Mouse (Mus musculus): ENCODE data around the gene Hvcn1. TPM values are rescaled to one million over a fixed set of nuclear protein-coding genes. Genes with fewer than 3 reads are reported as not detected.
"Not testable (repeated sequence)": the region's sequence is repeated elsewhere in the genome, so short reads cannot be mapped to it uniquely, and the experiment has no call there.

Gene Hvcn1
- polyA plus RNA-seq, 1 experiment from 2014 or later, result 6.1 TPM

GRCm38 (mm10) chr5:122210890-122211289 is 4.3 kb downstream of the Hvcn1 start:
- Histone ChIP-seq H3K27me3 (ENCODE audit: control insufficient read depth, insufficient read depth, low read length) (no peaks in the 10 kb centered on the region), H3K4me1 (replicated peaks; ENCODE audit: control insufficient read depth, insufficient read depth, low read length) (peaks cover 4% of the 10 kb centered on the region; the same call in 1 of the 2 replicates), H3K4me2 (replicated peaks; ENCODE audit: low read depth, low read length) (no peak overlapping the region), H3K9me3 (ENCODE audit: control insufficient read depth, low read length) (no peaks in the 10 kb centered on the region), H3K4me3 (ENCODE audit: low read depth, low read length) (no peak overlapping the region), H3K9ac (ENCODE audit: low read depth, low read length) (no peak overlapping the region), H3K36me3 (ENCODE audit: control insufficient read depth, insufficient read depth, low read length) (no peaks in the 10 kb centered on the region), H3K27ac (ENCODE audit: low read depth, low read length) (no peak overlapping the region)
- 88% methylated on average over 8 of the region's 8 CpGs for WGBS
- ATAC-seq (ENCODE audit: low FRiP score), result no peak
- DNase-seq (ENCODE audit: low spot score), result no peak

- Histone ChIP-seq H3K36me3 (ENCODE audit: control insufficient read depth, insufficient read depth, low read length) (no peaks in the 10 kb centered on the region), H3K27me3 (ENCODE audit: control insufficient read depth, insufficient read depth, low read length) (no peaks in the 10 kb centered on the region), H3K9ac (ENCODE audit: low read depth, low read length) (no peak overlapping the region), H3K4me2 (replicated peaks; ENCODE audit: low read depth, low read length) (no peak overlapping the region), H3K9me3 (ENCODE audit: control insufficient read depth, low read length) (no peaks in the 10 kb centered on the region), H3K4me3 (ENCODE audit: low read depth, low read length) (no peak overlapping the region), H3K27ac (ENCODE audit: low read depth, low read length) (no peak overlapping the region), H3K4me1 (replicated peaks; ENCODE audit: control insufficient read depth, insufficient read depth, low read length) (peaks cover 4% of the 10 kb centered on the region; the same call in 1 of the 2 replicates)
- ATAC-seq (ENCODE audit: low FRiP score), result no peak
- DNase-seq (ENCODE audit: low spot score), result no peak
- 85% methylated on average over 8 of the region's 8 CpGs for WGBS
Observed at GRCm38 (mm10) chr5:122212125-122212524, 5.5 kb downstream of the Hvcn1 start.

- H3K9ac ChIP-seq (ENCODE audit: low read depth, low read length); H3K4me2 ChIP-seq (replicated peaks; ENCODE audit: low read depth, low read length); H3K36me3 ChIP-seq (ENCODE audit: control insufficient read depth, insufficient read depth, low read length); H3K27ac ChIP-seq (ENCODE audit: low read depth, low read length); H3K4me1 ChIP-seq (replicated peaks; ENCODE audit: control insufficient read depth, insufficient read depth, low read length); ATAC-seq (ENCODE audit: low FRiP score); DNase-seq (ENCODE audit: low spot score); H3K9me3 ChIP-seq (ENCODE audit: control insufficient read depth, low read length); H3K27me3 ChIP-seq (ENCODE audit: control insufficient read depth, insufficient read depth, low read length); H3K4me3 ChIP-seq (ENCODE audit: low read depth, low read length): not testable (repeated sequence)
- WGBS, result 94% methylated on average over 1 of the region's 1 CpGs
Observed at GRCm38 (mm10) chr5:122212820-122213219, 6.2 kb downstream of the Hvcn1 start.

GRCm38 (mm10) chr5:122213861-122214260 is 7.3 kb downstream of the Hvcn1 start:
- 91% methylated on average over 6 of the region's 6 CpGs for WGBS
- Histone ChIP-seq H3K27ac (ENCODE audit: low read depth, low read length) (no peak overlapping the region), H3K4me2 (replicated peaks; ENCODE audit: low read depth, low read length) (no peak overlapping the region)

GRCm38 (mm10) chr5:122217636-122218035 is 11.0 kb downstream of the Hvcn1 start:
- 89% methylated on average over 6 of the region's 6 CpGs for WGBS
- no peak for ATAC-seq (ENCODE audit: low FRiP score)
- no peaks in the 10 kb centered on the region for H3K36me3 ChIP-seq (ENCODE audit: control insufficient read depth, insufficient read depth, low read length)
- no peak overlapping the region for H3K9ac ChIP-seq (ENCODE audit: low read depth, low read length)
- H3K27me3 ChIP-seq (ENCODE audit: control insufficient read depth, insufficient read depth, low read length), result no peaks in the 10 kb centered on the region
- DNase-seq (ENCODE audit: low spot score), result no peak
- H3K4me1 ChIP-seq (replicated peaks; ENCODE audit: control insufficient read depth, insufficient read depth, low read length), result no peaks in the 10 kb centered on the region
- H3K4me2 ChIP-seq (replicated peaks; ENCODE audit: low read depth, low read length), result no peak overlapping the region
- H3K27ac ChIP-seq (ENCODE audit: low read depth, low read length), result no peak overlapping the region
- no peaks in the 10 kb centered on the region for H3K9me3 ChIP-seq (ENCODE audit: control insufficient read depth, low read length)
- no peak overlapping the region for H3K4me3 ChIP-seq (ENCODE audit: low read depth, low read length)

More at GRCm38 (mm10) chr5:122213861-122214260, 7.3 kb downstream of the Hvcn1 start:
- no peak for DNase-seq (ENCODE audit: low spot score)
- Histone ChIP-seq H3K9me3 (ENCODE audit: control insufficient read depth, low read length) (no peaks in the 10 kb centered on the region), H3K9ac (ENCODE audit: low read depth, low read length) (no peak overlapping the region), H3K4me1 (replicated peaks; ENCODE audit: control insufficient read depth, insufficient read depth, low read length) (peaks cover 4% of the 10 kb centered on the region; the same call in 1 of the 2 replicates), H3K36me3 (ENCODE audit: control insufficient read depth, insufficient read depth, low read length) (no peaks in the 10 kb centered on the region), H3K27me3 (ENCODE audit: control insufficient read depth, insufficient read depth, low read length) (no peaks in the 10 kb centered on the region), H3K4me3 (ENCODE audit: low read depth, low read length) (no peak overlapping the region)
- ATAC-seq (ENCODE audit: low FRiP score), result no peak

GRCm38 (mm10) chr5:122218109-122218905 is 11.7 kb downstream of the Hvcn1 start:
- no peak for DNase-seq (ENCODE audit: low spot score)
- H3K4me2 ChIP-seq (replicated peaks; ENCODE audit: low read depth, low read length), result no peak overlapping the region

GRCm38 (mm10) chr5:122218928-122219327 is 12.3 kb downstream of the Hvcn1 start:
- ATAC-seq (ENCODE audit: low FRiP score) (no peak), DNase-seq (ENCODE audit: low spot score) (no peak)
- H3K27ac ChIP-seq (ENCODE audit: low read depth, low read length), result no peak overlapping the region
- 85% methylated on average over 7 of the region's 7 CpGs for WGBS
- H3K36me3 ChIP-seq (ENCODE audit: control insufficient read depth, insufficient read depth, low read length), result no peaks in the 10 kb centered on the region
- H3K9ac ChIP-seq (ENCODE audit: low read depth, low read length), result no peak overlapping the region
- H3K27me3 ChIP-seq (ENCODE audit: control insufficient read depth, insufficient read depth, low read length), result no peaks in the 10 kb centered on the region
- H3K9me3 ChIP-seq (ENCODE audit: control insufficient read depth, low read length), result no peaks in the 10 kb centered on the region
- no peak overlapping the region for H3K4me3 ChIP-seq (ENCODE audit: low read depth, low read length)
- no peak overlapping the region for H3K4me2 ChIP-seq (replicated peaks; ENCODE audit: low read depth, low read length)
- no peaks in the 10 kb centered on the region for H3K4me1 ChIP-seq (replicated peaks; ENCODE audit: control insufficient read depth, insufficient read depth, low read length)

More at GRCm38 (mm10) chr5:122218109-122218905, 11.7 kb downstream of the Hvcn1 start:
- WGBS, result 89% methylated on average over 12 of the region's 12 CpGs
- Histone ChIP-seq H3K9me3 (ENCODE audit: control insufficient read depth, low read length) (no peaks in the 10 kb centered on the region), H3K27ac (ENCODE audit: low read depth, low read length) (no peak overlapping the region), H3K27me3 (ENCODE audit: control insufficient read depth, insufficient read depth, low read length) (no peaks in the 10 kb centered on the region), H3K36me3 (ENCODE audit: control insufficient read depth, insufficient read depth, low read length) (no peaks in the 10 kb centered on the region), H3K9ac (ENCODE audit: low read depth, low read length) (no peak overlapping the region), H3K4me3 (ENCODE audit: low read depth, low read length) (no peak overlapping the region), H3K4me1 (replicated peaks; ENCODE audit: control insufficient read depth, insufficient read depth, low read length) (no peaks in the 10 kb centered on the region)
- ATAC-seq (ENCODE audit: low FRiP score), result no peak

GRCm38 (mm10) chr5:122219655-122220629 is 13.3 kb downstream of the Hvcn1 start:
- Histone ChIP-seq H3K27ac (ENCODE audit: low read depth, low read length) (no peak overlapping the region), H3K36me3 (ENCODE audit: control insufficient read depth, insufficient read depth, low read length) (no peaks in the 10 kb centered on the region), H3K4me1 (replicated peaks; ENCODE audit: control insufficient read depth, insufficient read depth, low read length) (no peaks in the 10 kb centered on the region), H3K9me3 (ENCODE audit: control insufficient read depth, low read length) (no peaks in the 10 kb centered on the region), H3K4me3 (ENCODE audit: low read depth, low read length) (no peak overlapping the region), H3K4me2 (replicated peaks; ENCODE audit: low read depth, low read length) (no peak overlapping the region), H3K27me3 (ENCODE audit: control insufficient read depth, insufficient read depth, low read length) (no peaks in the 10 kb centered on the region), H3K9ac (ENCODE audit: low read depth, low read length) (no peak overlapping the region)
- DNase-seq (ENCODE audit: low spot score) (no peak), ATAC-seq (ENCODE audit: low FRiP score) (no peak)
- 69% methylated on average over 18 of the region's 18 CpGs for WGBS

All from hindbrain, embryonic 11.5 days (tissue).